9 mouse cellular contexts compared by ENCODE assay signal in genomic region chr8:120549922-120550321, GRCm38 (mm10). TPM values are rescaled to one million over a fixed set of nuclear protein-coding genes. Genes with fewer than 3 reads are reported as not detected.
DNase-seq lines count a peak whose midpoint lies in the region; ATAC-seq lines count a peak whose summit lies in the region.
"Had no signal": no experiment of that assay in that cellular context is flagged by ENCODE, and none has a peak within 500 bp of the region (broad histone marks: within the 10 kb centered on the region; RNA-seq: fewer than 3 reads in every experiment).

No protein-coding gene starts in this region.

- no peak overlapping the region for H3K4me3 ChIP-seq in heart, embryonic 16.5 days (ENCODE audit: low read length)
- peak overlapping the region; percentile 12 for H3K4me3 ChIP-seq in forebrain, embryonic 16.5 days (replicated peaks; ENCODE audit: low read length)
- peak overlapping the region; percentile 26 for H3K4me3 ChIP-seq in midbrain, embryonic 12.5 days

- H3K27me3 ChIP-seq in heart, embryonic 16.5 days (ENCODE audit: control insufficient read depth, insufficient read depth, low read length), result no peaks in the 10 kb centered on the region
- H3K27me3 ChIP-seq in forebrain, embryonic 16.5 days (replicated peaks; ENCODE audit: control insufficient read depth, insufficient read depth, low read length), result no peaks in the 10 kb centered on the region
- peaks cover 18% of the 10 kb centered on the region; the same call in 1 of the 2 replicates for H3K27me3 ChIP-seq in midbrain, embryonic 12.5 days

- H3K4me2 ChIP-seq in heart, embryonic 16.5 days (ENCODE audit: low read depth, low read length), result peak overlapping the region; percentile 44
- H3K4me2 ChIP-seq in forebrain, embryonic 16.5 days (ENCODE audit: low read length), result peak overlapping the region; percentile 44
- H3K4me2 ChIP-seq in midbrain, embryonic 12.5 days (replicated peaks), result peak overlapping the region; percentile 50

- H3K9me3 ChIP-seq in heart, embryonic 16.5 days (replicated peaks; ENCODE audit: control insufficient read depth, low read length), result no peaks in the 10 kb centered on the region
- no peaks in the 10 kb centered on the region for H3K9me3 ChIP-seq in forebrain, embryonic 16.5 days (ENCODE audit: control insufficient read depth, low read length)
- no peaks in the 10 kb centered on the region for H3K9me3 ChIP-seq in midbrain, embryonic 12.5 days

- no peak for DNase-seq in heart, adult 11 months
- DNase-seq in embryo, embryonic 11 days, result peak; percentile 62
- DNase-seq in adrenal gland, postnatal 4 days (ENCODE audit: low spot score in 2 of 2), result no peak
- no peak for DNase-seq in urinary bladder, postnatal 10 days (ENCODE audit: low spot score)
- no peak for DNase-seq in gastrocnemius, adult 18-20 months (ENCODE audit: low spot score)
- DNase-seq: thymus, postnatal 36 days had no signal

- peak overlapping the region; percentile 66 for H3K9ac ChIP-seq in heart, embryonic 16.5 days (ENCODE audit: low read length)
- peak overlapping the region; percentile 40 for H3K9ac ChIP-seq in forebrain, embryonic 16.5 days (replicated peaks; ENCODE audit: low read depth, low read length)
- H3K9ac ChIP-seq in midbrain, embryonic 12.5 days (replicated peaks), result peak overlapping the region; percentile 51

- 41% methylated on average over 11 of the region's 11 CpGs for WGBS in heart, embryonic 16.5 days
- WGBS in forebrain, embryonic 16.5 days, result 3% methylated on average over 11 of the region's 11 CpGs
- 10% methylated on average over 11 of the region's 11 CpGs for WGBS in midbrain, embryonic 12.5 days

- H3K36me3 ChIP-seq in heart, embryonic 16.5 days (ENCODE audit: control insufficient read depth, insufficient read depth), result no peaks in the 10 kb centered on the region
- no peaks in the 10 kb centered on the region for H3K36me3 ChIP-seq in forebrain, embryonic 16.5 days (ENCODE audit: control insufficient read depth, insufficient read depth)
- peaks cover 13% of the 10 kb centered on the region for H3K36me3 ChIP-seq in midbrain, embryonic 12.5 days

- ATAC-seq in heart, embryonic 16.5 days (replicated peaks; ENCODE audit: extremely low read depth, insufficient read depth, low FRiP score), result peak; percentile 8; the same call in 1 of the 2 replicates
- ATAC-seq in forebrain, embryonic 16.5 days, result peak; percentile 57
- peak; percentile 58 for ATAC-seq in midbrain, embryonic 12.5 days (ENCODE audit: low FRiP score, low read depth)

- peaks cover 88% of the 10 kb centered on the region for H3K4me1 ChIP-seq in heart, embryonic 16.5 days (ENCODE audit: control insufficient read depth, insufficient read depth, low read length)
- peaks cover 77% of the 10 kb centered on the region for H3K4me1 ChIP-seq in forebrain, embryonic 16.5 days (replicated peaks; ENCODE audit: control insufficient read depth, insufficient read depth, low read length)
- H3K4me1 ChIP-seq in midbrain, embryonic 12.5 days, result peaks cover 100% of the 10 kb centered on the region

- peak overlapping the region; percentile 93 for H3K27ac ChIP-seq in heart, embryonic 16.5 days (ENCODE audit: low read length)
- peak overlapping the region; percentile 84 for H3K27ac ChIP-seq in forebrain, embryonic 16.5 days (ENCODE audit: low read length)
- H3K27ac ChIP-seq in midbrain, embryonic 12.5 days (replicated peaks), result peak overlapping the region; percentile 93

RNA-seq across cellular contexts. Expression of gene Gins2, which starts 39.2 kb away (rescaled TPM):
- 51.0 and 51.1 TPM in 2 replicates for polyA plus RNA-seq in heart, embryonic 16.5 days (2015; fragmentation: Nextera tagmentation; extraction: Ambion mirVana)
- polyA plus RNA-seq in forebrain, embryonic 16.5 days (2015; fragmentation: Nextera tagmentation; extraction: Ambion mirVana), result 23.1 and 24.3 TPM in 2 replicates
- polyA plus RNA-seq in midbrain, embryonic 12.5 days (2016; fragmentation: Nextera tagmentation; extraction: Ambion mirVana), result 73.7 and 84.8 TPM in 2 replicates
- 10 to 100 TPM; 36.6 to 39.3 TPM for total RNA-seq in adrenal gland, postnatal 4 days (2021)
- under 1 TPM in 1 of 2 experiments, not detected in 1; 0.80 TPM for total RNA-seq in gastrocnemius, adult 18-20 months (2021)

Comparison
In these comparisons a context has a peak if more than half of its experiments do, and no peak if none do; other contexts are left out.
1. ATAC-seq: peak in every context shown above with its lines; median percentile 58 in midbrain, embryonic 12.5 days; 57 in forebrain, embryonic 16.5 days; 8 in heart, embryonic 16.5 days.